Mouse (Mus musculus) olfactory bulb, adult 2 months (tissue): Measurements from ENCODE around the gene Inpp5b.

ENCODE experiments used
- CTCF ChIP-seq: fragments of 200-500 bp; IDR thresholded peaks from 2 replicates; pipeline ENCODE4 v1.5.1; 2012; ENCODE audit warnings: low read depth, mild to moderate bottlenecking, low read length, moderate library complexity; ENCODE audit not compliant: insufficient read depth
- POLR2A ChIP-seq: fragments of 200-500 bp; IDR thresholded peaks from 2 replicates; pipeline ENCODE4 v1.6.1; 2012; ENCODE audit warnings: mild to moderate bottlenecking, low read depth, low read length, moderate library complexity; ENCODE audit not compliant: insufficient read depth

GRCm38 (mm10) chr4:124803406-124803805, 61.8 kb downstream of the Inpp5b start:
- TF ChIP-seq POLR2A (no peak), CTCF (no peak)
